Mouse (Mus musculus) testis, adult 2 months (tissue): ENCODE measurements around the gene Tbc1d14.

ENCODE experiments used
- CTCF ChIP-seq: fragments of 200-500 bp; IDR thresholded peaks from 2 replicates; pipeline ENCODE4 v1.5.1; 2012; ENCODE audit warnings: low read depth, mild to moderate bottlenecking, inconsistent platforms, low read length, moderate library complexity; ENCODE audit not compliant: control insufficient read depth, insufficient read depth, insufficient replicate concordance
- POLR2A ChIP-seq: fragments of 200-500 bp; IDR thresholded peaks from 2 replicates; pipeline ENCODE4 v1.6.1; 2012; ENCODE audit warnings: low read depth, mild to moderate bottlenecking, inconsistent platforms, low read length, moderate library complexity; ENCODE audit not compliant: control insufficient read depth

- no peak; the same call in 1 of the 2 replicates for TF ChIP-seq POLR2A
- peak; percentile 15; the same call in 1 of the 2 replicates for TF ChIP-seq CTCF
Observed at GRCm38 (mm10) chr5:36489225-36489624, 103.9 kb downstream of the Tbc1d14 start.
